Mouse (Mus musculus) kidney, postnatal 14 days (tissue): ENCODE measurements at regions not wholly inside any gene's neighbourhood (a gene's known extent, or its start where the extent isn't known, plus 50 kb on each side); places are given as distances from the start of the nearest gene placed in this dataset.
"Not testable (repeated sequence)": the region's sequence is repeated elsewhere in the genome, so short reads cannot be mapped to it uniquely, and the experiment has no call there.

ENCODE experiments used
- DNase-seq: peaks from one replicate; pipeline ENCODE4 v3.0.0; 2022; ENCODE audit warnings: mixed read lengths

DNA sequence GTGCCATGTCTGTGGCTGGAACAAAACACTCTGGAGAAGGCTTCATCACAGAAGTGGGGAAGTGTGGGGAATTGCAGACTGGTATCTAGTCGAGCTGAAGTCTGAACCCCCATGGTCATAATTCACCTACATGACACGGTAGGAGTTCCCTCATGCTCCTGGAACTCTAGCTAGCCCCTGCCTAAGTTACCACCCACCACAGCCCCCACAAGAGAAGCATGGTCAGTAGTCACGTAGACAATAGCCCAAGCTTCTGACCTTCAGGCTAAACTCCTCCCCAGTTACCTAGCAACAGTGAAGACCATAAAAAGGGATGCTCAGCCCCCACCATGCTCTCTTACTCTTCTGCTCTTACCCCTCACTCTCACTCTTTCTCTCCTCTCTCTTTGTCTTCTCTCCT is 143.8 kb upstream of the Gm17728 start:
- DNase-seq, result not testable (repeated sequence)

- DNase-seq, result no peak
Observed at GRCm38 (mm10) chr17:9279481-9279880, 142.4 kb upstream of the Gm17728 start.

GRCm38 (mm10) chr17:9281891-9282290 is 140.0 kb upstream of the Gm17728 start:
- no peak for DNase-seq

DNA sequence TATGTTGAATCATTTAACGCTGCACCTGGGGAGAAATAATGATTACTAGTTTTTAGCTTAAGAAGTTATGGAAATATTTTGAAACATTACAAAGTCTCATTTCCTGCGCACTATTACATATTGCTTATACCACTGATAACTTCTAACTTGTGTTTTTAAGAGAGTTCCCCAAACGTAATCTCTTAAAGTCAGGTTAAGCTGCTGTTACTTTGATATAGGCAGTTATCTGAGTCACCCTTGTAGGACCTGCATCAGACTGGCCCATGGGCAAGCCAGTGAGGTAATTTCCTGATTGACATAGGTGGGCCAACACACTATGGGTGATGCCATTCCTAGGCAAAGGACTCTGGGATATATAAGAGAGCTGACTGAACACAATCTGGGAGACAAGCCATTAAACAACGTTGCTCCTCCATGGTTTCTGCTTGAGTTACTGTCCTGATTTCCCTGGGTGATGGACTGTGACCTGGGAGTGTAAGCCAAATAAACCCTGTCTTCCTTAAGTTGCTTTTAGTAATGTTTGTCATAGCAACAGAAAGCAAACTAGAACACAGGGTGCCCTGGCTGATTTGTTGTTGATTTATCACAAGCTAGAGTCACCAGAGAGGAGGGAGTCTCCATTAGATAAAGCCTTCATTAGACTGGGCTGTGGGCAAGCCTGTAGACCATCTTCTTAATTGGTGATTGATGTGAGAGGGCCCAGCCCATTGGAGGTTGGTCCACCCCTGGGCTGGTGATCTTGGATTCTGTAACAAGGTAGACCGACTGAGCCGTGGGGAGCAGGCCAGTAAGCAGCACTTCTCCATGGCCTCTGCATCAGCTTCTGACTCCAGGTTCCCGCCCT is 139.3 kb upstream of the Gm17728 start:
- no peak for DNase-seq

- no peak for DNase-seq
Observed at GRCm38 (mm10) chr17:9286431-9286830, 135.4 kb upstream of the Gm17728 start.

GRCm38 (mm10) chr17:9286834-9287233 is 135.0 kb upstream of the Gm17728 start:
- peak; percentile 2 for DNase-seq

DNA sequence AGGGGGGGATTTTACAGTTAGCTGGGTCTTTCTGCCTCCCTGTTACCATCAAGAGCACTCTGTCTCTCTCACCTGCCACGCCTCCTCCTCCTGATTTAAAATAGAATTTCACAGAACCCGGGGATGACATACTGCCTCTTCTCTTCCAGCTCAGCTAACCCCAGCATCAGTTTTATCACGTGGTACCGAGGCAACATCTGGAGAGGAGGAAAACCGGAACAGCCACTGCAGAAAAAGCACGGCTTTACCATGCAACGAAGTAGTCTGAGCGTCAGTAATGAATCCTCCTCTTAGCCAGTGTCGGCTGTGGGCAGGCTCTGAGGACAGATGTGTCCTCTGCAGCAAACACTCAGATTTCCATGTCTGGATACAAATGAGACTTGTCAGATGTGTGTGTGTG is 134.2 kb upstream of the Gm17728 start:
- no peak for DNase-seq

GRCm38 (mm10) chr17:9291601-9292000 is 130.3 kb upstream of the Gm17728 start:
- no peak for DNase-seq

GRCm38 (mm10) chr17:9292296-9292695 is 129.6 kb upstream of the Gm17728 start:
- no peak for DNase-seq

- no peak for DNase-seq
Observed at GRCm38 (mm10) chr17:9296371-9296770, 125.5 kb upstream of the Gm17728 start.

- DNase-seq, result no peak
Observed at GRCm38 (mm10) chr17:9298231-9298630, 123.6 kb upstream of the Gm17728 start.

DNA sequence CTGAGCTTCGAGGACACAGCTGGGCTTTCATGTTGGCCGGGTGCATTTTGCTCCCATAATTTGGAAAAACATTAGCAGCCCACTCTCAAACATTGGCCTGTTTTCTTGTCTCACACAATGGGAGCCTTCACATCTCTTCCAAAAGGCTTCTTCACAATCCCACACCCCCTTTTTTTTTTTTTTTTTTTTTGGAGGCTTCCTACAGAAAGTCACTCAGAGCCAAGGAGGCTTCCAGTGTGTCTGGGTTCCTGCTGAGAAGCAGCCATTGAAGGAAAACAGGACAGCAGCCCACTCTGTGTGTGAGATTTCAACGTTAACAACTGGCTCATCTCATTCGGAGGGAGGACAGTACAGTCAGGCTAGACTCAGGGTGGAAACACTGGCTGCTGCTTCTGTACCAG is 120.8 kb upstream of the Gm17728 start:
- DNase-seq, result no peak

DNA sequence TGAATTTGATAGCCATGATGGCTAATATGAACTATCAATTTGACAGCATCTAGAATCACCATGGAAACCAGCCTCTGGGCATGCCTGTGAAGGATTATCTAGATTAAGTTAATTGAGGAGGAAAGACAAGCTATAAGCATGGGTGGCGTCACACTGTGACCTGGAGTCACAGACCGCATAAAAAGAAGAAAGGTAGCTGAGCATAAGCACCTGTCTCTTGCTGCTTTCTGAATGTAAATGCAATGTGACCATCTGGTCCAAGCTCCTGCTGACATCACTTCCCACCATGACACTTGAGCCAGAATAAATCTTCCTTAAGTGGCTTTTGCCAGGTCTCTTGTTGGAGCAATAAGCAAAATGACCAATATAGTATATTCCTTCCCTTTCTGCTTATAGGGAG is 113.4 kb upstream of the Gm17728 start:
- no peak for DNase-seq

DNA sequence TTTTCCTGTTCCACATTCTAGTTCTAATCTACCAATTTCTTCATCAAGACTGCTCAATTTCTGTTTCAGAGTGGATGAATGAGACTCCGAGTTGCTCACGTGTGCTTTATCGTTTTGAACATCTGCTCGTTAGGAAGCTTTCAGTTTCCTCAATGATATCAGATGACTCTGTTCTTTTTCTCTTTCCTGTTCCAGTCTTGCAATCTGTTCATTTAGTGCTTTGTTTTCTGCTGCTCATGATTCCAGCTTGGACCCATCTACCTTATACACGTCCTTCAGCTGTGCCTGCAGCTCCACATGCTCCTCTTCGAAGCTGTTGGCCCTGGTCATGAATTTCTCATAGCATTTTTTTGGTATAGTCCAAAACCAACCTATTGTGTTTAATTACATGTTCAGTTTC is 99.1 kb upstream of the Gm17728 start:
- no peak for DNase-seq

DNA sequence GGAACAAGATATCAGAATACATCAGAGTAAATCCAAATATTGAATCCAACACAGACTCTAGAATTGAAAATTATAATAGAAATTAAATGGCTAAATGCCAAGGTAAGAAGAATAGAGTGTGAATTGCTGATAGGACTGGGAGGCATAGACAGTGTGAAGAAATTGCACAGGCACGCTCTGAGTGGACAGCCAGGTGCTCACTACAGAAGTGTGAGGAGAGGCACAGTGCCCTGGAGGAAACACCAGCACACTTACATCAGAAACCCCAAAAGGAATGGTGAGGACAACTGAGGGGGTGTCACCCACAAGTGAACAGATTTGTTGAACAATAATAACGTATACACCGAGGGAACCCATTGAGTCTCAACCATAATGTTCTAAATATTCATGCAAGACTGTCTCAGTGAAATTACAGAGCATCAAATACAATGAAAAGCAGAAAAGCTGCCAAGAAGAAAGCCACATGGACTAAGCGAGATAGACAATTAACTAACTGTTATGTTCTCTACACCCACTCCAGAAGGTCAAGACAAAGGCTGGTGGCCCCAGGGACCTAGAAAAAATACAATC is 92.9 kb upstream of the Gm17728 start:
- DNase-seq, result no peak

DNA sequence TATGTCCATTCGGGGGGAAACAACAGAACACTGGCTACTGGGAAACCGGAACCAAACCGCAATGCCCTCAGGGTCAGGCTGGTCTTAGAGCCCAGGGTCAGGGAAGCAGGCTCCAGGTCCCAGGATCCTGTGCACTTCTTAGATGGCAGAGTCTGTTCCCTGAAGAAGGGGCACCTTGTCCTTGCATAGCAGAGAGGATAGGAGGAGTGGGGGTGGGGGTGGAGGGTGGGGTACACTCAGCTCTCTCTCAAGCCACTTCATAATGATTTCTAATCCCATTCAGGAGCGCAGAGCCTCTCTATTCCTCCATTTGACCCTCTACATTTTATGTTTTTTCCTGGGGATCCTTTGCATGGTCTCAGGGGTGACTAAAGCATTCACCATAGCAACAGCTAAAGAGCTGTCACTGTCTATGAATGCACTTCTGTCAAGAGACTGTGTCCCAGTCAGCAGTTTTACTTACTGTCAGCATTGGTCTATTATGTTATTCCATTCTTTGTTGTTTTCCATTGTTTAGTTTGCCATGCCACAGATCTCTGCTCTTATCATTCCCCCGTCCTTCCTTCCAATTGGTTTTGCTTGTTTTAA is 64.2 kb upstream of the Gm17728 start:
- no peak for DNase-seq
